ENCODE assay signal across 9 mouse cellular contexts in genomic region chr13:72624847-72625170, GRCm38 (mm10). TPM values are rescaled to one million over a fixed set of nuclear protein-coding genes. Genes with fewer than 3 reads are reported as not detected.
DNase-seq lines count a peak whose midpoint lies in the region; ATAC-seq and TF ChIP-seq lines count a peak whose summit lies in the region.
"Had no signal": no experiment of that assay in that cellular context is flagged by ENCODE, and none has a peak within 500 bp of the region (broad histone marks: within the 10 kb centered on the region; RNA-seq: fewer than 3 reads in every experiment).

No protein-coding gene starts in this region.

- intact Hi-C loops in heart, adult 2 months (cut with DNase I): no loop called here

- no peak for TF ChIP-seq CTCF in heart, adult 2 months (IDR thresholded peaks at IDR 0.05)
- no peak for TF ChIP-seq CTCF in spleen, adult 2 months (IDR thresholded peaks at IDR 0.05; ENCODE audit: extremely low read depth, insufficient read depth, insufficient read length, insufficient replicate concordance)
- no peak for TF ChIP-seq CTCF in liver, embryonic 14.5 days (IDR thresholded peaks at IDR 0.05; ENCODE audit: low read depth)
- no peak for TF ChIP-seq CTCF in stomach, postnatal 0 days (IDR thresholded peaks at IDR 0.05; ENCODE audit: low read depth)

- no peaks in the 10 kb centered on the region for H3K4me1 ChIP-seq in heart, adult 2 months (ENCODE audit: control insufficient read depth, insufficient read depth, low read length)
- H3K4me1 ChIP-seq in spleen, adult 2 months (ENCODE audit: control insufficient read depth, insufficient read depth, insufficient read length): no peaks in the 10 kb centered on the region; the same call in 1 of the 2 replicates
- H3K4me1 ChIP-seq in liver, embryonic 14.5 days (replicated peaks; ENCODE audit: control insufficient read depth in 2 of 2, insufficient read depth in 2 of 2, low read length in 1 of 2): no peaks in the 10 kb centered on the region
- no peaks in the 10 kb centered on the region for H3K4me1 ChIP-seq in stomach, postnatal 0 days (replicated peaks; ENCODE audit: control insufficient read depth, insufficient read depth)

- TF ChIP-seq POLR2A in heart, adult 2 months (IDR thresholded peaks at IDR 0.05; ENCODE audit: insufficient read depth, low read depth, low read length): no peak
- TF ChIP-seq POLR2A in spleen, adult 2 months (IDR thresholded peaks at IDR 0.05; ENCODE audit: low read depth, low read length): no peak

- no peak overlapping the region for H3K27ac ChIP-seq in heart, adult 2 months
- no peak overlapping the region for H3K27ac ChIP-seq in spleen, adult 2 months (ENCODE audit: insufficient read depth, low read length)
- no peak overlapping the region for H3K27ac ChIP-seq in liver, embryonic 14.5 days
- no peak overlapping the region for H3K27ac ChIP-seq in stomach, postnatal 0 days (replicated peaks)

- H3K4me2 ChIP-seq in liver, embryonic 14.5 days (ENCODE audit: low read depth): peak overlapping the region; percentile 29; the same call in 1 of the 2 replicates
- H3K4me2 ChIP-seq in stomach, postnatal 0 days (replicated peaks; ENCODE audit: low read depth): peak overlapping the region; percentile 67

- peak overlapping the region; percentile 36 for H3K4me3 ChIP-seq in heart, adult 2 months
- peak overlapping the region; percentile 8; the same call in 1 of the 2 replicates for H3K4me3 ChIP-seq in spleen, adult 2 months (ENCODE audit: extremely low read depth, insufficient read depth, insufficient read length)
- H3K4me3 ChIP-seq in liver, embryonic 14.5 days (ENCODE audit: insufficient read depth in 1 of 2, low read depth in 2 of 2, low read length in 2 of 2): no peak overlapping the region
- H3K4me3 ChIP-seq in stomach, postnatal 0 days (ENCODE audit: low read depth, low read length): peak overlapping the region; percentile 38
- H3K4me3 ChIP-seq: erythroblast, embryonic 14.5 days had no signal

- ATAC-seq in liver, embryonic 14.5 days (ENCODE audit: insufficient read depth): no peak
- no peak for ATAC-seq in stomach, postnatal 0 days (ENCODE audit: low FRiP score, low TSS enrichment)

- H3K9me3 ChIP-seq in liver, embryonic 14.5 days (ENCODE audit: control insufficient read depth, low read length): no peaks in the 10 kb centered on the region
- no peaks in the 10 kb centered on the region for H3K9me3 ChIP-seq in stomach, postnatal 0 days (ENCODE audit: control insufficient read depth, low read length)

- no peak overlapping the region for H3K9ac ChIP-seq in heart, adult 2 months (ENCODE audit: low read depth, low read length)
- no peak overlapping the region for H3K9ac ChIP-seq in liver, embryonic 14.5 days (replicated peaks)
- 0 out of 2 replicates have a peak overlapping the region, but pooled peaks have one; percentile 35 for H3K9ac ChIP-seq in stomach, postnatal 0 days (ENCODE audit: low read length)

- H3K36me3 ChIP-seq in heart, adult 2 months (ENCODE audit: control insufficient read depth, insufficient read depth, low read length): no peaks in the 10 kb centered on the region
- no peaks in the 10 kb centered on the region for H3K36me3 ChIP-seq in spleen, adult 2 months (ENCODE audit: control insufficient read depth, insufficient read depth, low read length)
- no peaks in the 10 kb centered on the region for H3K36me3 ChIP-seq in liver, embryonic 14.5 days (replicated peaks; ENCODE audit: control insufficient read depth, insufficient read depth, low read depth)
- H3K36me3 ChIP-seq in stomach, postnatal 0 days (ENCODE audit: control insufficient read depth, insufficient read depth, low read length): no peaks in the 10 kb centered on the region

- peaks cover 23% of the 10 kb centered on the region for H3K27me3 ChIP-seq in heart, adult 2 months (ENCODE audit: control insufficient read depth, insufficient read depth, low read length)
- H3K27me3 ChIP-seq in spleen, adult 2 months (ENCODE audit: control insufficient read depth, insufficient read depth, low read length): peaks cover 14% of the 10 kb centered on the region
- peaks cover 82% of the 10 kb centered on the region for H3K27me3 ChIP-seq in liver, embryonic 14.5 days (ENCODE audit: control insufficient read depth, insufficient read depth, low read length)
- H3K27me3 ChIP-seq in stomach, postnatal 0 days (ENCODE audit: control insufficient read depth, insufficient read depth, low read length): peaks cover 18% of the 10 kb centered on the region; the same call in 1 of the 2 replicates

- no peaks in the 10 kb centered on the region for H3K79me2 ChIP-seq in heart, adult 2 months (replicated peaks; ENCODE audit: control insufficient read depth, insufficient read depth, low read length)

- TF ChIP-seq EP300 in heart, adult 2 months (IDR thresholded peaks at IDR 0.05; ENCODE audit: insufficient read depth, low read depth, low read length): no peak
- TF ChIP-seq EP300 in liver, embryonic 14.5 days (IDR thresholded peaks at IDR 0.05; ENCODE audit: low read depth): no peak
- no peak for TF ChIP-seq EP300 in stomach, postnatal 0 days (optimal IDR thresholded peaks at IDR 0.05)

- WGBS in heart, adult 2 months: 11% methylated on average over 6 of the region's 6 CpGs
- 5% methylated on average over 6 of the region's 6 CpGs for WGBS in spleen, adult 2 months
- WGBS in liver, embryonic 14.5 days (ENCODE audit: insufficient replicate concordance): 5% methylated on average over 6 of the region's 6 CpGs
- 7% methylated on average over 6 of the region's 6 CpGs for WGBS in stomach, postnatal 0 days

- DNase-seq in heart, adult 2 months: no peak
- no peak for DNase-seq in heart, adult 8-10 months (ENCODE audit: low spot score)
- DNase-seq in spleen, adult 2 months (ENCODE audit: low read depth in 1 of 2, low spot score in 2 of 2): no peak
- no peak for DNase-seq in spleen, postnatal 14 days (ENCODE audit: low spot score in 2 of 2)
- DNase-seq in liver, embryonic 14.5 days (ENCODE audit: low read depth in 3 of 3, low spot score in 3 of 3): no peak
- DNase-seq in stomach, postnatal 0 days (ENCODE audit: low spot score): no peak
- DNase-seq in layer of hippocampus, adult 8-10 months (ENCODE audit: low spot score in 2 of 2): no peak
- DNase-seq in cerebellum, postnatal 10 days: no peak

RNA-seq across cellular contexts. Expression of gene Irx2, which starts 3.8 kb away (rescaled TPM):
- total RNA-seq in heart, adult 2 months (2021): 1 to 10 TPM; 4.5 to 4.8 TPM
- 3.8 and 4.5 TPM in 2 replicates for polyA plus RNA-seq in heart, adult 2 months (2012; rRNA removed)
- total RNA-seq in heart, adult 8-10 months (2022): 1 to 10 TPM; 3.8 to 7.4 (median 4.9) TPM
- not detected in 2 replicates for polyA plus RNA-seq in spleen, adult 2 months (2012; rRNA removed)
- polyA plus RNA-seq in liver, embryonic 14.5 days (2012; rRNA removed): 0.02 and 0.09 TPM in 2 replicates
- polyA plus RNA-seq in liver, embryonic 14.5 days (2014; fragmentation: Nextera tagmentation; extraction: Ambion mirVana): not detected in 2 replicates
- 11.1 and 12.5 TPM in 2 replicates for polyA plus RNA-seq in stomach, postnatal 0 days (2015; fragmentation: Nextera tagmentation; extraction: Ambion mirVana)
- under 1 TPM in 1 of 4 experiments, not detected in 3; 0.27 TPM for total RNA-seq in layer of hippocampus, adult 8-10 months (2022)
- polyA plus RNA-seq: erythroblast, embryonic 14.5 days had no signal

Comparison
In these comparisons a context has a peak if more than half of its experiments do, and no peak if none do; other contexts are left out.
1. H3K4me3 ChIP-seq: peak in heart, adult 2 months (single experiment), spleen, adult 2 months (single experiment) and stomach, postnatal 0 days (single experiment); none in liver, embryonic 14.5 days (0 of 2).